In the genomic region with DNA sequence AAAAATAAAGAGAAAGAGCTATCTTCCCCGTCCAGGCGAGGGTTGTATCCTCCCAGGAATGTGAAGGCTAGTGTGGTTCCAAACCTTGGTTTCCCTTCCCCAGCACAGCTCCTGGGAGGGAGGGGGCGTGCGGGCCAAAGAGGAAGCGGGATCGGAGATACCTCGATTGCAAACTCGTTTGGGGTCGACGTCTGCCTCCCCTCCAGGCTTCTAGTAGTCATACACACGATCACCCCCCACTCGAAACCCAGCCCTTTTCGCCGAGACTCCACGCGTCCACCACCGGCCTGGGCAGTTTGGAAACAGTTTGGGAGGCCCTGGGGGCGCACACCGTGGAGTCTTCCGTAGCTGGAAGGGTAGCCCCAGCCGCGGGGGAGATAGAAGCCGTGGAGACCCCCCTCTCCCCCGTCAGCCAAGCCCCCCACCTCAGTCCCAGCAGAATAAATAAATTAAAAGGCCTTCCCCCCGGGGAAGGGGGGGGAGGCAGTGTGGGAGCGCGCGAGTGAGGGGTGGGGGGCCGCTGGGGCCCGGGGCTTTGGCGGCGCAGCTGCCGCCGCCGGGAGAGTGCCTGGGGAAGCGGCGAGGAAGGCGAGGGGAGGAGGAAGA, we compare ENCODE assay signal across 8 mouse cellular contexts. TPM values are rescaled to one million over a fixed set of nuclear protein-coding genes. Genes with fewer than 3 reads are reported as not detected.
DNase-seq lines count a peak whose midpoint lies in the region; ATAC-seq lines count a peak whose summit lies in the region.

No protein-coding gene starts in this region.

- peak overlapping the region; percentile 99 for H3K9ac ChIP-seq in embryonic facial prominence, embryonic 11.5 days (replicated peaks; ENCODE audit: low read length)
- peak overlapping the region; percentile 99 for H3K9ac ChIP-seq in liver, embryonic 12.5 days

- H3K36me3 ChIP-seq in embryonic facial prominence, embryonic 11.5 days (replicated peaks; ENCODE audit: control insufficient read depth, insufficient read depth, low read depth, low read length) = peaks cover 2% of the 10 kb centered on the region; the same call in 1 of the 2 replicates
- H3K36me3 ChIP-seq in hindbrain, embryonic 10.5 days = peaks cover 32% of the 10 kb centered on the region
- peaks cover 33% of the 10 kb centered on the region for H3K36me3 ChIP-seq in liver, embryonic 12.5 days

- H3K27me3 ChIP-seq in embryonic facial prominence, embryonic 11.5 days (ENCODE audit: control insufficient read depth, insufficient read depth, low read length) = no peaks in the 10 kb centered on the region
- H3K27me3 ChIP-seq in hindbrain, embryonic 10.5 days (ENCODE audit: insufficient read depth, poor library complexity, severe bottlenecking) = no peaks in the 10 kb centered on the region
- no peaks in the 10 kb centered on the region for H3K27me3 ChIP-seq in liver, embryonic 12.5 days (replicated peaks)

- DNase-seq in layer of hippocampus, postnatal 10 days (ENCODE audit: low spot score in 2 of 2) = peak; percentile 68
- no peak for DNase-seq in layer of hippocampus, adult 9-10 months (ENCODE audit: low spot score)
- peak; percentile 66 for DNase-seq in NIH3T3 (ENCODE audit: low read depth)
- peak; percentile 67 for DNase-seq in embryonic facial prominence, embryonic 11.5 days (ENCODE audit: low spot score)
- DNase-seq in hindbrain, embryonic 10.5 days (ENCODE audit: low spot score) = peak; percentile 80
- DNase-seq in naive thymus-derived CD4-positive, alpha-beta T cell, adult 2 months (ENCODE audit: low read depth) = peak; percentile 63

- peak overlapping the region; percentile 98 for H3K4me3 ChIP-seq in embryonic facial prominence, embryonic 11.5 days (ENCODE audit: low read depth, low read length)
- peak overlapping the region; percentile 92 for H3K4me3 ChIP-seq in hindbrain, embryonic 10.5 days
- H3K4me3 ChIP-seq in liver, embryonic 12.5 days = peak overlapping the region; percentile 98

- peaks cover 8% of the 10 kb centered on the region; the same call in 1 of the 2 replicates for H3K4me1 ChIP-seq in embryonic facial prominence, embryonic 11.5 days (ENCODE audit: control insufficient read depth, insufficient read depth, low read length)
- peaks cover 69% of the 10 kb centered on the region for H3K4me1 ChIP-seq in hindbrain, embryonic 10.5 days (replicated peaks)
- H3K4me1 ChIP-seq in liver, embryonic 12.5 days = peaks cover 72% of the 10 kb centered on the region

- H3K27ac ChIP-seq in embryonic facial prominence, embryonic 11.5 days (replicated peaks; ENCODE audit: low read depth, low read length) = peak overlapping the region; percentile 100
- peak overlapping the region; percentile 100 for H3K27ac ChIP-seq in hindbrain, embryonic 10.5 days
- peak overlapping the region; percentile 100 for H3K27ac ChIP-seq in liver, embryonic 12.5 days

- no peaks in the 10 kb centered on the region for H3K9me3 ChIP-seq in embryonic facial prominence, embryonic 11.5 days (replicated peaks; ENCODE audit: control insufficient read depth, low read length)
- H3K9me3 ChIP-seq in hindbrain, embryonic 10.5 days = no peaks in the 10 kb centered on the region
- no peaks in the 10 kb centered on the region for H3K9me3 ChIP-seq in liver, embryonic 12.5 days (replicated peaks)

- WGBS in embryonic facial prominence, embryonic 11.5 days = under 1% methylated on average over 33 of the region's 38 CpGs
- under 1% methylated on average over 36 of the region's 38 CpGs for WGBS in hindbrain, embryonic 10.5 days
- WGBS in liver, embryonic 12.5 days (ENCODE audit: insufficient replicate concordance) = under 1% methylated on average over 30 of the region's 38 CpGs

- peak overlapping the region; percentile 99 for H3K4me2 ChIP-seq in embryonic facial prominence, embryonic 11.5 days (ENCODE audit: low read depth, low read length)
- H3K4me2 ChIP-seq in liver, embryonic 12.5 days = peak overlapping the region; percentile 100

- 0 out of 2 replicates have a peak, but pooled peaks have one; percentile 5 for ATAC-seq in embryonic facial prominence, embryonic 11.5 days (replicated peaks; ENCODE audit: insufficient number of reproducible peaks, low FRiP score, low TSS enrichment, low read depth)
- ATAC-seq in liver, embryonic 12.5 days = no peak
- ATAC-seq in inflammation-experienced regulatory T-cells, adult 6 months = no peak

RNA-seq across cellular contexts. Expression of gene Setd1b, which starts 0.3 kb away (rescaled TPM):
- 10 to 100 TPM; 31.7 to 35.0 TPM for total RNA-seq in layer of hippocampus, postnatal 10 days (2021)
- 9.6 and 9.8 TPM in 2 replicates for polyA plus RNA-seq in embryonic facial prominence, embryonic 11.5 days (2014; fragmentation: Nextera tagmentation; extraction: Ambion mirVana)
- polyA plus RNA-seq in hindbrain, embryonic 10.5 days (2016; fragmentation: Nextera tagmentation; extraction: Ambion mirVana) = 7.9 and 9.5 TPM in 2 replicates
- 6.0 and 6.1 TPM in 2 replicates for polyA plus RNA-seq in liver, embryonic 12.5 days (2016; fragmentation: Nextera tagmentation; extraction: Ambion mirVana)
- 10 to 100 TPM; 13.0 to 17.7 (median 16.0) TPM for polyA plus RNA-seq in inflammation-experienced regulatory T-cells, adult 6 months (2017; shearing (Covaris generic))

RNA-seq across cellular contexts. Expression of gene Rhof, which starts 9.2 kb away (rescaled TPM):
- 10 to 100 TPM; 40.9 to 46.6 TPM for total RNA-seq in layer of hippocampus, postnatal 10 days (2021)
- 1.6 and 2.0 TPM in 2 replicates for polyA plus RNA-seq in embryonic facial prominence, embryonic 11.5 days (2014; fragmentation: Nextera tagmentation; extraction: Ambion mirVana)
- 1.9 and 2.2 TPM in 2 replicates for polyA plus RNA-seq in hindbrain, embryonic 10.5 days (2016; fragmentation: Nextera tagmentation; extraction: Ambion mirVana)
- 3.9 and 4.8 TPM in 2 replicates for polyA plus RNA-seq in liver, embryonic 12.5 days (2016; fragmentation: Nextera tagmentation; extraction: Ambion mirVana)
- polyA plus RNA-seq in inflammation-experienced regulatory T-cells, adult 6 months (2017; shearing (Covaris generic)) = 10 to 100 TPM; 62.4 to 71.7 (median 66.6) TPM

RNA-seq across cellular contexts. Expression of gene Psmd9, which starts 27.6 kb away (rescaled TPM):
- 10 to 100 TPM; 31.4 to 39.8 TPM for total RNA-seq in layer of hippocampus, postnatal 10 days (2021)
- 74.0 and 75.3 TPM in 2 replicates for polyA plus RNA-seq in embryonic facial prominence, embryonic 11.5 days (2014; fragmentation: Nextera tagmentation; extraction: Ambion mirVana)
- 77.7 and 86.3 TPM in 2 replicates for polyA plus RNA-seq in hindbrain, embryonic 10.5 days (2016; fragmentation: Nextera tagmentation; extraction: Ambion mirVana)
- polyA plus RNA-seq in liver, embryonic 12.5 days (2016; fragmentation: Nextera tagmentation; extraction: Ambion mirVana) = 77.4 and 77.8 TPM in 2 replicates
- 10 to 100 TPM; 36.1 to 40.9 (median 39.8) TPM for polyA plus RNA-seq in inflammation-experienced regulatory T-cells, adult 6 months (2017; shearing (Covaris generic))

RNA-seq across cellular contexts. Expression of gene Hpd, which starts 40.9 kb away (rescaled TPM):
- total RNA-seq in layer of hippocampus, postnatal 10 days (2021) = under 1 TPM in 1 of 2 experiments, not detected in 1; 0.55 TPM
- polyA plus RNA-seq in embryonic facial prominence, embryonic 11.5 days (2014; fragmentation: Nextera tagmentation; extraction: Ambion mirVana) = not detected in 2 replicates
- not detected in 2 replicates for polyA plus RNA-seq in hindbrain, embryonic 10.5 days (2016; fragmentation: Nextera tagmentation; extraction: Ambion mirVana)
- polyA plus RNA-seq in liver, embryonic 12.5 days (2016; fragmentation: Nextera tagmentation; extraction: Ambion mirVana) = 5.9 and 6.1 TPM in 2 replicates
- not detected for polyA plus RNA-seq in inflammation-experienced regulatory T-cells, adult 6 months (2017; shearing (Covaris generic))

Comparison
In these comparisons a context has a peak if more than half of its experiments do, and no peak if none do; other contexts are left out.
1. RNA of gene Rhof, which starts 9.2 kb away (polyA plus RNA-seq): 62.4 to 71.7 TPM in inflammation-experienced regulatory T-cells, adult 6 months; 3.9 to 4.8 TPM in liver, embryonic 12.5 days, 1.9 to 2.2 TPM in hindbrain, embryonic 10.5 days and 1.6 to 2.0 TPM in embryonic facial prominence, embryonic 11.5 days; every median in the first group is over 10 times any median in the second.
2. Peak in every context shown above with its lines, with median percentiles within 50 percentile points of each other: H3K27ac ChIP-seq and H3K4me3 ChIP-seq.